Mouse (Mus musculus) spleen, adult 2 months (tissue): Measurements from ENCODE around the gene Psmc1.

Source experiments
- CTCF ChIP-seq: fragments of 200-500 bp; IDR thresholded peaks from 2 replicates; pipeline ENCODE4 v1.5.1; 2011; ENCODE audit warnings: mild to moderate bottlenecking, inconsistent platforms; ENCODE audit not compliant: insufficient read depth, insufficient read length, insufficient replicate concordance; ENCODE audit errors: extremely low read depth
- POLR2A ChIP-seq: fragments of 200-500 bp; IDR thresholded peaks from 2 replicates; pipeline ENCODE4 v1.6.1; 2011; ENCODE audit warnings: low read depth, low read length, inconsistent platforms

DNA sequence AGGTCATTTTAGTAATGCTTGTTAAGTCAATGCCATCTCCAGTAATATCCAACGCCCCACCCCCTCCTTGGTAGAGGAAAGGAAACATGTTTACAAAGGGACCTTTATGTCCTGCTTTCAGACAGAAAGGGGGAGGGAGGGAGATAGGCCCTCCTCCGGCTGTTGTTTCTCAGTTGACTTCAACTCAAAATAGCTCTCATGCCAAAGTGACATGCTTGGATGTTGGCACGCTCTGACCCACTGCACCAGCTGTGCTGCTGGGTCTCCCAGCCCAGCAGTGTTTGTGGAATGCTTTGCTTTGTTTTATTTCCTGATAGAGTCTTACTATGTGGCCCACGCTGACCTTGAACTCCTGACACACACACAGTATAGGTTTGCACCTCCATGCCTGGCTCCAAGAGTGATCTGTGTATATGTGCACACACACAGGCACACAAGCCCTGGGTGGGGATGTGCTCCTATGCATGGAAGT, 36.7 kb upstream of the Psmc1 start:
- TF ChIP-seq CTCF: no peak
- TF ChIP-seq POLR2A: no peak
